Mouse (Mus musculus) forebrain, embryonic 16.5 days (tissue): ENCODE data around the gene Gm28372. TPM values are rescaled to one million over a fixed set of nuclear protein-coding genes. Genes with fewer than 3 reads are reported as not detected.
A peak's percentile ranks its signal among the peaks of the same experiment; 100 is the strongest.

Experiments
- ATAC-seq: fragments of 200-750 bp; cut with Nextera tagmentation; 2 replicates; pipeline ENCODE4 v1.8.0; 2017; ENCODE audit warnings: mild to moderate bottlenecking, moderate library complexity
- H3K27ac ChIP-seq: fragments of 300-500 bp; sonication (generic); 2 replicates; pipeline ENCODE4 v1.5.1; 2014; ENCODE audit warnings: low read length, control low read depth
- H3K27me3 ChIP-seq: fragments of 300-500 bp; sonication (generic); replicated peaks from 2 replicates; pipeline ENCODE4 v1.6.1; 2014; ENCODE audit warnings: low read length; ENCODE audit not compliant: control insufficient read depth, insufficient read depth
- H3K36me3 ChIP-seq: fragments of 300-500 bp; sonication (generic); 2 replicates; pipeline ENCODE4 v1.6.1; 2014; ENCODE audit not compliant: control insufficient read depth, insufficient read depth
- H3K4me1 ChIP-seq: fragments of 300-500 bp; sonication (generic); replicated peaks from 2 replicates; pipeline ENCODE4 v1.6.1; 2014; ENCODE audit warnings: low read length; ENCODE audit not compliant: control insufficient read depth, insufficient read depth
- H3K4me2 ChIP-seq: fragments of 300-500 bp; sonication (generic); 2 replicates; pipeline ENCODE4 v1.6.1; 2014; ENCODE audit warnings: mild to moderate bottlenecking, low read length, control low read depth
- H3K4me3 ChIP-seq: fragments of 300-500 bp; sonication (generic); replicated peaks from 2 replicates; pipeline ENCODE4 v1.5.1; 2014; ENCODE audit warnings: mild to moderate bottlenecking, low read length, control low read depth
- H3K9ac ChIP-seq: fragments of 300-500 bp; sonication (generic); replicated peaks from 2 replicates; pipeline ENCODE4 v1.6.1; 2014; ENCODE audit warnings: low read depth, low read length, control low read depth
- H3K9me3 ChIP-seq: fragments of 300-500 bp; sonication (generic); 2 replicates; pipeline ENCODE4 v1.6.1; 2016; ENCODE audit warnings: low read length; ENCODE audit not compliant: control insufficient read depth
- WGBS: fragments of 180-500 bp; shearing (Covaris S2); extraction: QIAGEN DNeasy Blood & Tissue Kit; methylation state at CpG from one replicate; pipeline ENCODE4 v1.1.7; 2014; 5-methylcytosine and 5-hydroxymethylcytosine counted together
- polyA plus RNA-seq: library from polyadenylated mRNA; unstranded; fragments of >200 nt; fragmentation: Nextera tagmentation; extraction: Ambion mirVana; gene quantifications from 2 replicates; pipeline ENCODE4 v1.2.1, GENCODE M21; 2015

Gm28372 gene
- polyA plus RNA-seq, 1 experiment from 2014 or later: not detected

DNA sequence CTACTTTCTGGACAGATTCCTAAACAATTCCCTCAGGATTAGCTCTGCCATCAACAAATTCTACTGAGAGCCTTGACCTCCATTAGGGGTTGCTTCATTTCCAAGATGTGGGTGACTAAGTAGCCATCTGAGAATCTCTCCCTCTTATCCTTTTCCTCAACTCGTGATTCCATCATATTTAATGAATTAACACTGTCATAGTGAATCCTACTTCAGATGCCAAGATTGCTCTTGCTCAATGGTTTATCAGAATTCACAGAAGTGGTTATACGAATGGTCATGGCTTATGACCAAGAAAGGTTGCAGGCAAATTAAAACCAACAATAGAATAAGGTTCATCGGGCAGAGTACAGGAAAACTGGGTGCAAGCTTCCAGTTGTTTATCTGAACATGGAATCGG lies 3.1 kb upstream of the Gm28372 start:
- ATAC-seq: no peak
- Histone ChIP-seq H3K36me3 (no peaks in the 10 kb centered on the region), H3K4me3 (no peak overlapping the region), H3K4me2 (no peak overlapping the region), H3K27me3 (0 out of 2 replicates have a peak, but pooled peaks cover 2% of the 10 kb centered on the region), H3K9ac (no peak overlapping the region), H3K9me3 (no peaks in the 10 kb centered on the region), H3K4me1 (peaks cover 12% of the 10 kb centered on the region), H3K27ac (no peak overlapping the region)
- 81% methylated on average over 4 of the region's 4 CpGs for WGBS

DNA sequence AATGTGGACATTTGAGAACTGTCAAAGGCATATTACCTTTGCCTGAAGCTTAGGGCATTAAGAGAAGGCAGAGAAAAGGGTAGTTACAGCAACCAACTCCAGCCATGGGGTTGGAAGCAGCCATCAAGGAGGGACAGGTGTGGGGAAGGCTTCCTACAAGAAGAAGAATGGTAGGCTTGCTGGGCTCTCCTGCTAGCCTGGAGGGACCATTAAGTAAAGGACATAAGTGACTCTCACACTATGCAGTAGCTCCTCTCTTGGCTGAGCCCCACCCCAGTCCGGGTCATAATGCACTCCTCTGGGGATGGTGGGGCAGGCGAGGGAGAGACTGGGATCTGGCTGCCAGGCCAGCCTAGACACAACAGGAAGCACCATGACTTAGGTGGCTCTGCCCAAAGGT lies 1.1 kb downstream of the Gm28372 start, which contains the start of gene Tmem239:
Gene Tmem239 (plus strand): TSS at position 301 of the 400 bp plus-strand sequence.
- Histone ChIP-seq H3K4me1 (peaks cover 5% of the 10 kb centered on the region; the same call in 1 of the 2 replicates), H3K27me3 (no peaks in the 10 kb centered on the region), H3K4me2 (no peak within 1 kb of the TSS), H3K9me3 (no peaks in the 10 kb centered on the region), H3K27ac (no peak within 1 kb of the TSS), H3K36me3 (no peaks in the 10 kb centered on the region), H3K4me3 (no peak within 1 kb of the TSS), H3K9ac (no peak within 1 kb of the TSS)
- WGBS: 92% methylated on average over 2 of the region's 2 CpGs
- no peak for ATAC-seq

- Histone ChIP-seq H3K4me1 (peaks cover 5% of the 10 kb centered on the region; the same call in 1 of the 2 replicates), H3K27ac (no peak overlapping the region), H3K9me3 (no peaks in the 10 kb centered on the region), H3K36me3 (no peaks in the 10 kb centered on the region), H3K4me3 (no peak overlapping the region), H3K9ac (no peak overlapping the region), H3K4me2 (no peak overlapping the region), H3K27me3 (no peaks in the 10 kb centered on the region)
- ATAC-seq: peak; percentile 50; the same call in 1 of the 2 replicates
- 10% methylated on average over 6 of the region's 6 CpGs for WGBS
Observed at GRCm38 (mm10) chr2:130408194-130408593, 3.2 kb downstream of the Gm28372 start.

DNA sequence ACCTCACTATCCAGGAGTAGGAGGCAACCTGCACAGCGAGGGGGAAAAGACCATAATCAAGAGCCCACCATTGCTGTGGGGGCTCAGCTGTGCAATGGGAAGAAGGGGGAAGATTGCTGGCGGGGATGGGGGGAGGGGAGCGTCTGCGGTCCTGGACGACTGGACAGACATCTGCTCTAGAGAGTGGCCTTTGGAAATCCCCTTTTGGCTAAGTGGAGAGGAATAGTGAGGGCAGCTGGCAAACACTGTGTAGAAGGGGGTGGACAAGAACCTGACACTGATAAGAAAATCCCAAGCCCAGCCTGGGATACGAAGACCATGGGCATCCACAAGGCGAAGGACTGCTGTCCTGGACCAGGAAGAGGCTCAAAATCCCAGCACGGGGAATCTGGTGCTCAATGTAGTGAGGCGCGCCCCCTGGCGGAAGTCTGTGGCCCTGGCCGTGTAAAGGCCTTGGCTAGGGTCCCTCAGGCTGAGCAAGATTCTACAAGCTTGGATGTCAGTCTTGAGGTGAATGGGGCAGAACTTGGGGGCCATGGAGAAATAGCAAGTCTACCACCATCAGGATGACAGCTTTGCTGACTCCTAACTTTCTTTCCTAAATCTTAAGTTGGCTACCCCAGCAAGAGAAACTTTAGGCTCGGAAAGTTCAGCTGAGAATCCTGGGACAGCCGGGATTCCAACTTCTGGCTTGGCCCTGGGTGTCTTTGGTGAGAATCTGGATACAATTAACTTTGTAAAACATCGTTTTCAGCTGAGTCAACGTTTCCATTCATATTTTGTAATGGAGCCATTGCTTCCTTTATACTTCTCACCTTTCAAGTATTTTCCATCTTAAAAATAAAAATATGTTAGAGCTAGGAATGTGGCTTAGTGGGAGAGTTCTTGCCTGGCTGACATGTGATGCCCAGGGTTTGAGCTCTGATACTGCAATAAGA lies 6.8 kb downstream of the Gm28372 start:
- no peaks in the 10 kb centered on the region for H3K36me3 ChIP-seq
- peaks cover 5% of the 10 kb centered on the region; the same call in 1 of the 2 replicates for H3K4me1 ChIP-seq
- H3K27ac ChIP-seq: no peak overlapping the region
- H3K9me3 ChIP-seq: no peaks in the 10 kb centered on the region
- no peak overlapping the region for H3K4me2 ChIP-seq
- H3K9ac ChIP-seq: no peak overlapping the region
- no peaks in the 10 kb centered on the region for H3K27me3 ChIP-seq
- WGBS: 37% methylated on average over 16 of the region's 16 CpGs
- peak; percentile 72 for ATAC-seq
- H3K4me3 ChIP-seq: no peak overlapping the region

- no peak overlapping the region for H3K27ac ChIP-seq
- H3K4me3 ChIP-seq: no peak overlapping the region
- no peak overlapping the region for H3K4me2 ChIP-seq
- no peaks in the 10 kb centered on the region for H3K9me3 ChIP-seq
- ATAC-seq: no peak
- no peak overlapping the region for H3K9ac ChIP-seq
- no peaks in the 10 kb centered on the region for H3K27me3 ChIP-seq
- H3K36me3 ChIP-seq: no peaks in the 10 kb centered on the region
- peaks cover 5% of the 10 kb centered on the region; the same call in 1 of the 2 replicates for H3K4me1 ChIP-seq
- 73% methylated on average over 3 of the region's 3 CpGs for WGBS
Observed at GRCm38 (mm10) chr2:130412775-130413174, 7.7 kb downstream of the Gm28372 start.

GRCm38 (mm10) chr2:130414094-130414856 lies 9.2 kb downstream of the Gm28372 start:
- Histone ChIP-seq H3K27ac (no peak overlapping the region), H3K9me3 (no peaks in the 10 kb centered on the region), H3K36me3 (no peaks in the 10 kb centered on the region), H3K4me1 (no peaks in the 10 kb centered on the region), H3K9ac (no peak overlapping the region), H3K27me3 (no peaks in the 10 kb centered on the region), H3K4me3 (no peak overlapping the region), H3K4me2 (no peak overlapping the region)
- ATAC-seq: no peak
- 74% methylated on average over 6 of the region's 6 CpGs for WGBS

- Histone ChIP-seq H3K4me3 (no peak overlapping the region), H3K4me2 (no peak overlapping the region), H3K27me3 (no peaks in the 10 kb centered on the region), H3K27ac (no peak overlapping the region), H3K36me3 (no peaks in the 10 kb centered on the region), H3K9me3 (no peaks in the 10 kb centered on the region), H3K9ac (no peak overlapping the region), H3K4me1 (peaks cover 34% of the 10 kb centered on the region)
- WGBS: 97% methylated on average over 26 of the region's 26 CpGs
- no peak for ATAC-seq
Observed at GRCm38 (mm10) chr2:130421781-130422620, 17.0 kb downstream of the Gm28372 start.

DNA sequence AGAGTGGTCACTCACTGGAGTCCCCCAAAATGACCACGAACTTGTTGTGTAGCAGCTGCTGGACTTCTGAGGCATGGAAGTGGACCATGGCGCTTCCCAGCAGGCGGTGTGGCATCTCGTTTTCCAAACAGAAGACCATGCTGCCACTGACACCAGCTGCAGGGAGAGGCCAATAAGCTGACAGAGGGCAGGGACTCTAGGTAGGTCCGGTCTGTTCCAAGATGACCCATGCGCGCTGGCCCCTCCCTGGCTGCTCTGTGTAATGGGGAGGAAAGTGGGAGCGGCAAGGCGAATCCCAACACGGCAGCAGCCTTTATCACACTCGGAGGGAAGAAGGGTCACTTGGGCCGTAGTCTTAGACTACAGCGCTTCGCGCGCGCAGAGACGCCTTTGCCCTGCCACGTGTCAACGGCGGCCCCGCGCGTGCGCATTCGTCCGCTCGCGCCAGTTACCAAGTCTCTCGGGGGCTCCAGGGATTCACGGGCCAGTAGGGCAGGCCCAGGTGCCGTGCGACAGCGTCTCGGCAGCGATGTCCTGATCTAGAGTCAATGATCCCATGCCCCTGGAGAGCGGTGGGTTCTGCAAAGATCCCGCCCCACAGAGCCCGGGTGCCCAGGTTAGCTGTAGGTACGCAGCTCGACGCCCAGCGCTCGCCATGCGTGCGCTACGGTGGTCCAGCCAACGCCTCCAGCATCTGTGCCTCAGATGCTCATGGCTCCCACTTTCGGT lies 18.5 kb downstream of the Gm28372 start:
- 15% methylated on average over 49 of the region's 49 CpGs for WGBS
- Histone ChIP-seq H3K4me3 (peak overlapping the region; percentile 65), H3K4me1 (peaks cover 34% of the 10 kb centered on the region), H3K9ac (peak overlapping the region; percentile 77), H3K27me3 (no peaks in the 10 kb centered on the region), H3K27ac (peak overlapping the region; percentile 90), H3K4me2 (peak overlapping the region; percentile 79), H3K9me3 (no peaks in the 10 kb centered on the region), H3K36me3 (no peaks in the 10 kb centered on the region)
- peak; percentile 74 for ATAC-seq
